Mouse (Mus musculus): ENCODE results near the gene Incenp. TPM values are rescaled to one million over a fixed set of nuclear protein-coding genes. Genes with fewer than 3 reads are reported as not detected.

Incenp gene
- polyA plus RNA-seq, 1 experiment from 2014 or later, result 23.8 TPM

- 53% methylated on average over 4 of the region's 4 CpGs for WGBS
- H3K4me3 ChIP-seq (ENCODE audit: low read depth, low read length), result no peak overlapping the region
- H3K9me3 ChIP-seq (ENCODE audit: control insufficient read depth, low read length), result no peaks in the 10 kb centered on the region
- TF ChIP-seq EP300 (optimal IDR thresholded peaks at IDR 0.05), result no peak
- TF ChIP-seq CTCF (IDR thresholded peaks at IDR 0.05; ENCODE audit: low read depth), result no peak
- H3K27me3 ChIP-seq (ENCODE audit: control insufficient read depth, insufficient read depth, low read length), result no peaks in the 10 kb centered on the region
- H3K36me3 ChIP-seq (ENCODE audit: control insufficient read depth, insufficient read depth, low read length), result no peaks in the 10 kb centered on the region
- no peak for ATAC-seq (ENCODE audit: low FRiP score, low TSS enrichment)
- H3K4me2 ChIP-seq (replicated peaks; ENCODE audit: low read depth), result no peak overlapping the region
- no peak overlapping the region for H3K9ac ChIP-seq (ENCODE audit: low read length)
- H3K27ac ChIP-seq (replicated peaks), result no peak overlapping the region
- no peaks in the 10 kb centered on the region; the same call in 1 of the 2 replicates for H3K4me1 ChIP-seq (replicated peaks; ENCODE audit: control insufficient read depth, insufficient read depth)
- DNase-seq (ENCODE audit: low spot score), result no peak
Observed at GRCm38 (mm10) chr19:9940903-9941302, 41.6 kb upstream of the Incenp start.

DNA sequence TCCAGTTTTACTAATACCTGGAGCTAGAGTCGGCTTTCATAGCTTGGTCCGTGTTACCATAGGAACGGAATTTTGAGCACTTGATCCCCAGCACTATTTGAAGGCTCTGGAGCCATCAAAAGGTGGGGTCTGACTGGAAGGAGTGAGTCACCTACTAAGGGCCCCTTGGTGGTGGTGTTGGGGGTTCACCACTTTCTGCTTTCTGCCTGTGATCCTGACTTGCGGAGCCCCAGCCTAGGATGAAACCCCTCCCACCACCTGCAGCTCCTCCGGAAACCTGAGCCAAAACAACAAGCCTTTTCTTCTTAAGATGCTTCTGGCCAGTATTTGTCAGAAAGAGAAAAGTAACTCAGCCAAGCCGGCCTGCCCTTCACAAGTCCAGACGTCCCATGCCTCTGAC lies 40.5 kb upstream of the Incenp start:
- Histone ChIP-seq H3K36me3 (ENCODE audit: control insufficient read depth, insufficient read depth, low read length) (no peaks in the 10 kb centered on the region), H3K27me3 (ENCODE audit: control insufficient read depth, insufficient read depth, low read length) (no peaks in the 10 kb centered on the region), H3K9me3 (ENCODE audit: control insufficient read depth, low read length) (no peaks in the 10 kb centered on the region), H3K4me2 (replicated peaks; ENCODE audit: low read depth) (no peak overlapping the region), H3K9ac (ENCODE audit: low read length) (no peak overlapping the region), H3K4me3 (ENCODE audit: low read depth, low read length) (no peak overlapping the region), H3K27ac (replicated peaks) (no peak overlapping the region), H3K4me1 (replicated peaks; ENCODE audit: control insufficient read depth, insufficient read depth) (no peaks in the 10 kb centered on the region; the same call in 1 of the 2 replicates)
- no peak for ATAC-seq (ENCODE audit: low FRiP score, low TSS enrichment)
- 70% methylated on average over 7 of the region's 7 CpGs for WGBS
- no peak for TF ChIP-seq EP300 (optimal IDR thresholded peaks at IDR 0.05)
- no peak for TF ChIP-seq CTCF (IDR thresholded peaks at IDR 0.05; ENCODE audit: low read depth)
- DNase-seq (ENCODE audit: low spot score), result no peak

GRCm38 (mm10) chr19:9938824-9939303 lies 39.5 kb upstream of the Incenp start:
- 67% methylated on average over 13 of the region's 13 CpGs for WGBS
- no peaks in the 10 kb centered on the region; the same call in 1 of the 2 replicates for H3K4me1 ChIP-seq (replicated peaks; ENCODE audit: control insufficient read depth, insufficient read depth)
- H3K36me3 ChIP-seq (ENCODE audit: control insufficient read depth, insufficient read depth, low read length), result no peaks in the 10 kb centered on the region
- no peak overlapping the region for H3K27ac ChIP-seq (replicated peaks)
- DNase-seq (ENCODE audit: low spot score) (no peak), ATAC-seq (ENCODE audit: low FRiP score, low TSS enrichment) (no peak)
- H3K9ac ChIP-seq (ENCODE audit: low read length), result no peak overlapping the region
- H3K27me3 ChIP-seq (ENCODE audit: control insufficient read depth, insufficient read depth, low read length), result no peaks in the 10 kb centered on the region
- H3K4me2 ChIP-seq (replicated peaks; ENCODE audit: low read depth), result no peak overlapping the region
- H3K4me3 ChIP-seq (ENCODE audit: low read depth, low read length), result no peak overlapping the region
- H3K9me3 ChIP-seq (ENCODE audit: control insufficient read depth, low read length), result no peaks in the 10 kb centered on the region
- TF ChIP-seq EP300 (optimal IDR thresholded peaks at IDR 0.05) (no peak), CTCF (IDR thresholded peaks at IDR 0.05; ENCODE audit: low read depth) (no peak)

DNA sequence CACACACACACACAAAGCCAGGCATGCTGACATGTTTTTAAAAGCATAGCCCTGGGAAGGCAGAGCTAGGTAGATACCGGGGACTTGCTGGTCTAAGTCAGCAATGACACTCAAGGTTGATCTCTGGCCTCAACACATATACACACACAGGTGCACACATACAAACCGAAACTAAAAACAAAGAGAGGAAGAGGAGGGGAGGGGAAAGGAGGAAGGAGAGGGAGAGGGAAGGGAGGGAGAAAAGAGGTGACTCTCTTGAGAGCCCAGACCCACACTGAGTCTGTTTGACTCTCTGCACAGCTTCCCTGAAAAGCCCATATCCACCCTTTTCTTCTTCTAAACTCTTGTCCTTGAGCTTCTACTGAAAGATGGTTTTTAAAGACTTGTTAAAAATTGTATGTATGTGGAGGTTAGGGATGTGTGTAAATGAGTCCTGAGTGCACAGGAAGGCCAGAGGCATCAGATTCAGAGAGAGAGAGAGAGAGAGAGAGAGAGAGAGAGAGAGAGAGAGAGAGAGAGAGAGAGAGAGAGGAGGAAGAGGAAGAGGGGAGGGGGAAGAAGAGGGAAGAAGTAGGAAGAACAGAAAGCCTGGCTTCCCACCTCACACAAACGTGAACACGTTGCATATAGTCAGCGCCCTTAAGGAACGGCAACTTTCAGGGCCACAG lies 38.9 kb upstream of the Incenp start:
- Histone ChIP-seq H3K4me1 (replicated peaks; ENCODE audit: control insufficient read depth, insufficient read depth) (no peaks in the 10 kb centered on the region; the same call in 1 of the 2 replicates), H3K27ac (replicated peaks) (no peak overlapping the region), H3K4me2 (replicated peaks; ENCODE audit: low read depth) (no peak overlapping the region), H3K9me3 (ENCODE audit: control insufficient read depth, low read length) (no peaks in the 10 kb centered on the region), H3K4me3 (ENCODE audit: low read depth, low read length) (no peak overlapping the region), H3K27me3 (ENCODE audit: control insufficient read depth, insufficient read depth, low read length) (no peaks in the 10 kb centered on the region), H3K9ac (ENCODE audit: low read length) (no peak overlapping the region), H3K36me3 (ENCODE audit: control insufficient read depth, insufficient read depth, low read length) (no peaks in the 10 kb centered on the region)
- ATAC-seq (ENCODE audit: low FRiP score, low TSS enrichment) (no peak), DNase-seq (ENCODE audit: low spot score) (no peak)
- TF ChIP-seq EP300 (optimal IDR thresholded peaks at IDR 0.05) (no peak), CTCF (IDR thresholded peaks at IDR 0.05; ENCODE audit: low read depth) (no peak)
- WGBS, result 67% methylated on average over 6 of the region's 6 CpGs

GRCm38 (mm10) chr19:9937428-9937827 lies 38.1 kb upstream of the Incenp start:
- Histone ChIP-seq H3K27ac (replicated peaks) (no peak overlapping the region), H3K4me3 (ENCODE audit: low read depth, low read length) (no peak overlapping the region), H3K4me1 (replicated peaks; ENCODE audit: control insufficient read depth, insufficient read depth) (no peaks in the 10 kb centered on the region; the same call in 1 of the 2 replicates), H3K9me3 (ENCODE audit: control insufficient read depth, low read length) (no peaks in the 10 kb centered on the region), H3K36me3 (ENCODE audit: control insufficient read depth, insufficient read depth, low read length) (no peaks in the 10 kb centered on the region), H3K4me2 (replicated peaks; ENCODE audit: low read depth) (no peak overlapping the region), H3K9ac (ENCODE audit: low read length) (no peak overlapping the region), H3K27me3 (ENCODE audit: control insufficient read depth, insufficient read depth, low read length) (no peaks in the 10 kb centered on the region)
- 67% methylated on average over 5 of the region's 5 CpGs for WGBS
- no peak for ATAC-seq (ENCODE audit: low FRiP score, low TSS enrichment)
- TF ChIP-seq CTCF (IDR thresholded peaks at IDR 0.05; ENCODE audit: low read depth), result no peak
- DNase-seq (ENCODE audit: low spot score), result no peak

DNA sequence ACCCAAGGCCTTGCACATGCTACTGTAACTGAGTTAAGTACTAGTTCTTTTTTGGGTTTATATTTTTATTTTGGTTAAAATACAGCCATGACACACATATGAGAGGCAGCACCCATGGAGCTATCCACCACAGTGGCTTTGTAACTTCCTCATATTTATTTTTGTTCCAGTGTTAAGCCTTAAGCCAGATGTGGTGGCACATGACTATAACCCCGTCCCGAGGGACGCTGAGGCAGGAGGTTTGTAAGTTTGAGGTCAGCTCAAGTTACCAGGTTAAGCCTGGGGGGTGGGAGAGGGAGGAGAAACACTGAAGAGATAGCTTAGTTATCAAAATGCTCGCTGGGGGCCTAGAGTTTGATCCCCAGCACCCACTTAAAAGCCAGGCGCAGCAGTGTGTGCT lies 37.2 kb upstream of the Incenp start:
- H3K4me1 ChIP-seq (replicated peaks; ENCODE audit: control insufficient read depth, insufficient read depth), result no peaks in the 10 kb centered on the region
- ATAC-seq (ENCODE audit: low FRiP score, low TSS enrichment), result no peak
- H3K27me3 ChIP-seq (ENCODE audit: control insufficient read depth, insufficient read depth, low read length), result no peaks in the 10 kb centered on the region
- no peak overlapping the region for H3K4me2 ChIP-seq (replicated peaks; ENCODE audit: low read depth)
- no peak overlapping the region for H3K9ac ChIP-seq (ENCODE audit: low read length)
- no peak overlapping the region for H3K27ac ChIP-seq (replicated peaks)
- H3K4me3 ChIP-seq (ENCODE audit: low read depth, low read length), result no peak overlapping the region
- WGBS, result 63% methylated on average over 5 of the region's 5 CpGs
- H3K9me3 ChIP-seq (ENCODE audit: control insufficient read depth, low read length), result no peaks in the 10 kb centered on the region
- no peak for TF ChIP-seq CTCF (IDR thresholded peaks at IDR 0.05; ENCODE audit: low read depth)
- TF ChIP-seq EP300 (optimal IDR thresholded peaks at IDR 0.05), result no peak
- DNase-seq (ENCODE audit: low spot score), result no peak
- H3K36me3 ChIP-seq (ENCODE audit: control insufficient read depth, insufficient read depth, low read length), result no peaks in the 10 kb centered on the region
